Mouse (Mus musculus) lung, embryonic 16.5 days (tissue): Measurements from ENCODE around the gene Trabd2b. TPM values are rescaled to one million over a fixed set of nuclear protein-coding genes. Genes with fewer than 3 reads are reported as not detected.

Source experiments
- ATAC-seq: fragments of 200-750 bp; cut with Nextera tagmentation; 2 replicates; pipeline ENCODE4 v1.8.0; 2017; ENCODE audit warnings: low read depth, mild to moderate bottlenecking, moderate library complexity
- H3K27ac ChIP-seq: fragments of 300-500 bp; sonication (generic); 2 replicates; pipeline ENCODE4 v1.5.1; 2014; ENCODE audit warnings: mild to moderate bottlenecking, control low read depth, low read length
- H3K27me3 ChIP-seq: fragments of 300-500 bp; sonication (generic); 2 replicates; pipeline ENCODE4 v1.6.1; 2014; ENCODE audit warnings: low read depth, low read length, mixed read lengths; ENCODE audit not compliant: control insufficient read depth, insufficient read depth
- H3K36me3 ChIP-seq: fragments of 300-500 bp; sonication (generic); 2 replicates; pipeline ENCODE4 v1.6.1; 2014; ENCODE audit warnings: low read length; ENCODE audit not compliant: control insufficient read depth, insufficient read depth
- H3K4me1 ChIP-seq: fragments of 300-500 bp; sonication (generic); replicated peaks from 2 replicates; pipeline ENCODE4 v1.6.1; 2014; ENCODE audit warnings: low read length, mixed read lengths; ENCODE audit not compliant: control insufficient read depth, insufficient read depth
- H3K4me2 ChIP-seq: fragments of 300-500 bp; sonication (generic); 2 replicates; pipeline ENCODE4 v1.6.1; 2014; ENCODE audit warnings: low read depth, low read length, control low read depth
- H3K4me3 ChIP-seq: fragments of 300-500 bp; sonication (generic); 2 replicates; pipeline ENCODE4 v1.5.1; 2014; ENCODE audit warnings: mild to moderate bottlenecking, low read length, control low read depth
- H3K9ac ChIP-seq: fragments of 300-500 bp; sonication (generic); 2 replicates; pipeline ENCODE4 v1.6.1; 2014; ENCODE audit warnings: low read length, control low read depth
- H3K9me3 ChIP-seq: fragments of 300-500 bp; sonication (generic); 2 replicates; pipeline ENCODE4 v1.6.1; 2016; ENCODE audit warnings: low read length; ENCODE audit not compliant: control insufficient read depth
- WGBS: fragments of 180-500 bp; shearing (Covaris S2); extraction: QIAGEN DNeasy Blood & Tissue Kit; methylation state at CpG from one replicate; pipeline ENCODE4 v1.1.7; 2014; 5-methylcytosine and 5-hydroxymethylcytosine counted together
- polyA plus RNA-seq: library from polyadenylated mRNA; unstranded; fragments of >200 nt; fragmentation: Nextera tagmentation; extraction: Ambion mirVana; gene quantifications from 2 replicates; pipeline ENCODE4 v1.2.1, GENCODE M21; 2015

Gene Trabd2b
- polyA plus RNA-seq, 1 experiment from 2014 or later: 5.4 TPM

DNA sequence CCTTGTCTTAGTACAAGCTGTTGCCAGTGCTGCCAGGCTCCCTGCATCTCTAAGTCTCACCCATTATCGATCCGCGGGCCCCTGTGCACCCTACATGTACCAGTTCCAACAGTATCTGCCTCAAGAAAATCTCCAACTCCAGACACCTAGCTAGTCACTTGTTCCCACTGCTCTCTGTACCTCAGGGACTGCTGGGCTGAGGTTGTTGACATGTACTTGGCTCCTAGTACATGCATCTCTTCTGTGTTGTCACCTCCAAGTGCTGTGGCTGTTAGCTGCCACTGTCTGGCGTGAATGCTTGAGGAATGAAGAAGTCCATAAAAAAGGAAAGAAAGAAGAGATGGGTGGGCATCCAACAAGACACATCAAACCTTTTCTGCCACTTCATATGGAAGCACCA, 209.2 kb downstream of the Trabd2b start:
- H3K9me3 ChIP-seq: no peaks in the 10 kb centered on the region
- H3K27me3 ChIP-seq: no peaks in the 10 kb centered on the region
- H3K36me3 ChIP-seq: no peaks in the 10 kb centered on the region
- no peak overlapping the region for H3K9ac ChIP-seq
- H3K4me2 ChIP-seq: no peak overlapping the region
- peaks cover 7% of the 10 kb centered on the region for H3K4me1 ChIP-seq
- WGBS: 84% methylated on average over 4 of the region's 4 CpGs
- H3K4me3 ChIP-seq: no peak overlapping the region
- H3K27ac ChIP-seq: no peak overlapping the region
- no peak for ATAC-seq

DNA sequence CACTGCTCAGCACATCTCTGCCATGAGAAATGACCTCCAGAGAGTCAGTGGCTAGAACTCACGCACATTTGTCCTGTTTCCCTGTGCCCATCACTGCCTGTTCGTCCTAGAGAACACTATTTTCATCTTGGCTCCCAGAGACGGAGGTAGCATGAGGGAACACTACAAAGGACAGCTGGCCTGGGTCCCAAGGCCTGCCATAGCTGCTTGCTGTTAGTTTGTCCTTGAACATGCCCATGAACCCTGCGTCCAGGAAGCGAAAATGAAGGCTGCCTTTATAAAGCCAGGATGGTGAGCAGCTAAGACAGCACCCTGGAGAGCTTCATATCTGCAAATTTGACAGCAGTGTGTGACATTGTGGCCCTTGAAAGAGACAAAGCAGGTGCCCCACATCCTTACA, 216.4 kb downstream of the Trabd2b start:
- Histone ChIP-seq H3K36me3 (no peaks in the 10 kb centered on the region), H3K9ac (no peak overlapping the region), H3K4me2 (no peak overlapping the region), H3K4me1 (peaks cover 28% of the 10 kb centered on the region), H3K27me3 (no peaks in the 10 kb centered on the region), H3K27ac (no peak overlapping the region), H3K9me3 (no peaks in the 10 kb centered on the region), H3K4me3 (no peak overlapping the region)
- ATAC-seq: no peak
- 66% methylated on average over 5 of the region's 5 CpGs for WGBS

DNA sequence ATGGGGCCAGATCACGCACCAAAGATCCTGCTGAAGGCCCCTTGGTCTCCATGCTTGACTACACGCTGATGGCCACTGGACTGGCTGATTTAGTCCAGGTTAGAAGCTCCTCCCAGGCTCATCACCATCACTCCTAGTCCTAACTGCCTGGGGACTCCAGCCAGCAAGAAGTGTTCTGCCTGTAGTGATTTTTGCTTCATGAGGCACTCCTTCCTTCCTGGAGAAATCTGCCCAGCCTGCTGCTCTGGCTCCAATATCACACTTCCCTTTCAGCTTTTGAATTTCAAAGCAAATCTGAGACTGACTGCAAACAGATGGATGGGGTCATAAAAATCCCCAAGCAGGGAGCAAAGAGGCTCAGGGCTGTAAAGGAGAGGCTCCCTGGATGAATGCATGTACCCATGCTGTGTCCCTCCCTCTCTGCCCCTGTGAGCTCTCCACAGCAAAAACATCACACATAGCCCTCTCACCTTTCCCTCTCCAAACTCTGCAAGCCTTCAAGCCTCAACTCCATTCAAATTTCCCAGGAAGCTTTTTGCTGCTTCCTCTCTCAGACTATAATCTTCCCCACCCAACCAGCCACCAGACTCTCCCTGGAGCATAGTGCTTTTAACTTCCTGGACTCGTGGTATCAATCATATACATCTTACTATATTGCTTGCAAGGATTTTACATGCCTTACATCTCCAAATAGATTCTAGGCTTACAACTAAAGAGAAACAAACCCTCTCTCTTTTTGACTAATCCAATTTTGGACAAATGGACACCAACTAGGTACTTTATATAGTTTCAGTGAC, 217.8 kb downstream of the Trabd2b start:
- no peaks in the 10 kb centered on the region for H3K9me3 ChIP-seq
- H3K4me3 ChIP-seq: no peak overlapping the region
- no peak overlapping the region for H3K4me2 ChIP-seq
- H3K27ac ChIP-seq: peak overlapping the region; percentile 80
- H3K27me3 ChIP-seq: no peaks in the 10 kb centered on the region
- ATAC-seq: peak; percentile 44
- peaks cover 28% of the 10 kb centered on the region for H3K4me1 ChIP-seq
- 24% methylated on average over 3 of the region's 3 CpGs for WGBS
- H3K9ac ChIP-seq: no peak overlapping the region
- no peaks in the 10 kb centered on the region for H3K36me3 ChIP-seq

DNA sequence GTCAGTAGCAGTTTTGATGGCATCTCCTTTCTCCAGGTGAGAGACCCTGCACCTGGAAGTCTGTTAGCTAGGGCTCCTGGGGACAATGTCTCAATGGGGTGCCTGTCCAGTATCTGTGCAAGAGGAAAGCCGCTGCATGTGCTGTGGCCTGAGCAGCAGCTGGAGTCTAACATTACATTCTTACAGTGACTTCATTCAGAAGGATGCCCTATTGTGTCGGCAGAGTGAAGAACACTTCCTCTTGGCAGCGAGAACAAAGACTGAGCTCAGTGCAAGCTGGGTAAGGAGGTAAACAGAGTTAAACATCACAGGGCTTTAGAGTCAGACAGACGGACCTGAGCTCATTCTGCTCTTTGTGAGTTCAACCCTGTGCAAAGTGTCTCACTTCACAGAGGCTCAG, 218.8 kb downstream of the Trabd2b start:
- Histone ChIP-seq H3K9me3 (no peaks in the 10 kb centered on the region), H3K36me3 (no peaks in the 10 kb centered on the region), H3K4me2 (no peak overlapping the region), H3K27ac (peak overlapping the region; percentile 47), H3K4me1 (peaks cover 28% of the 10 kb centered on the region), H3K27me3 (no peaks in the 10 kb centered on the region), H3K9ac (0 out of 2 replicates have a peak overlapping the region, but pooled peaks have one; percentile 8), H3K4me3 (no peak overlapping the region)
- 7% methylated on average over 4 of the region's 4 CpGs for WGBS
- ATAC-seq: 0 out of 2 replicates have a peak, but pooled peaks have one; percentile 2

DNA sequence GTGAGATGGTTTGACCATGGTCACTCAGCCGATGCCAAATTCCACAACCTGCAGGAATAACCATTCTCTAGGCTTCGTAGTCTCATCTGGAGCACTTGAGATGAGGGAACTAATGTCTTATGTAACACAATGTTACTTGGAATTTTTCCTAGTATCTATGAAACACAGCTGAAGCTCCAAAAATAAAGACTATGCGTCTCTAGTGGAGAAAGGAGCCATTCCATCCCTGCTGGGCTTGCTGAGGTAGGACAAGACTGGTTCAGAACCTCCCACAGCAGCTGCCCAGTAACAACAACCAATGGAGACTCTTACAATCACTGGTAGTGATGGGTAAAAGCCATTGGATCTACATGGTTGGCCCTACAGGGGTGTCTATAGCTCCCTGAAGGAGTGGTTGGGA, 219.4 kb downstream of the Trabd2b start:
- Histone ChIP-seq H3K4me1 (peaks cover 28% of the 10 kb centered on the region), H3K27ac (peak overlapping the region; percentile 47; the same call in 1 of the 2 replicates), H3K4me3 (no peak overlapping the region), H3K9me3 (no peaks in the 10 kb centered on the region), H3K9ac (no peak overlapping the region), H3K4me2 (no peak overlapping the region), H3K36me3 (no peaks in the 10 kb centered on the region), H3K27me3 (no peaks in the 10 kb centered on the region)
- 60% methylated on average over 3 of the region's 3 CpGs for WGBS
- ATAC-seq: no peak

DNA sequence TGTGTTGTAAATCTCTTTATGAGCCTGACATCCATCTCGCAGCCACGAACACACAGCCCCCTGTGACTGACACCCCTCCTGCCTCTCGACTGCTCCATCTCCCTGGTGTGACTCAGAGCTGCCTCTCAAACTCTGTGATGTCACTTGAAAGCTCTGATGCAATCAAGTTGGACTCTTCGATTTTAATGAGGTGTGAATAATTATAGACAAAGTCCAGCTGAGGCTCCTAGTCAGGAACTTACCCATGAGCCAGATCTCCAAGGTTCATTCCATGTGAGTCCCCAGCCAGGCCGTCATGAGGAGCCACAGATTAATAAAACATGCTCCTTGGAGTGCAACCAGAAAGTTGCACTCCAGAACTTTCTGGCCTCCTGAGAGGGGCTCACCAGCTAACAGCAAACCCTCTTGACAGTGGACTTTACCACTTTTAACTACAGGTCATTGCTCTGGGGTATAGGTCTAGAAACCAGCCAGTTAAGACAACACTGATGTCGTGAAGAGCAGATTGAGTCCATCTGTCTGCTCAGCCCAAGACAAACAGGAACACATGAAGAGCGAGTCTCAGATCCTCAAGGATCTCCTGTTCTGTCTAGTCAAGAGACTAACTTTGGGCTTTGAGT, 221.3 kb downstream of the Trabd2b start:
- peak; percentile 83 for ATAC-seq
- peaks cover 33% of the 10 kb centered on the region for H3K4me1 ChIP-seq
- H3K27ac ChIP-seq: peak overlapping the region; percentile 74
- no peak overlapping the region for H3K4me2 ChIP-seq
- no peak overlapping the region for H3K4me3 ChIP-seq
- H3K36me3 ChIP-seq: no peaks in the 10 kb centered on the region
- H3K9ac ChIP-seq: no peak overlapping the region
- 39% methylated on average over 7 of the region's 7 CpGs for WGBS
- H3K27me3 ChIP-seq: no peaks in the 10 kb centered on the region
- H3K9me3 ChIP-seq: no peaks in the 10 kb centered on the region

DNA sequence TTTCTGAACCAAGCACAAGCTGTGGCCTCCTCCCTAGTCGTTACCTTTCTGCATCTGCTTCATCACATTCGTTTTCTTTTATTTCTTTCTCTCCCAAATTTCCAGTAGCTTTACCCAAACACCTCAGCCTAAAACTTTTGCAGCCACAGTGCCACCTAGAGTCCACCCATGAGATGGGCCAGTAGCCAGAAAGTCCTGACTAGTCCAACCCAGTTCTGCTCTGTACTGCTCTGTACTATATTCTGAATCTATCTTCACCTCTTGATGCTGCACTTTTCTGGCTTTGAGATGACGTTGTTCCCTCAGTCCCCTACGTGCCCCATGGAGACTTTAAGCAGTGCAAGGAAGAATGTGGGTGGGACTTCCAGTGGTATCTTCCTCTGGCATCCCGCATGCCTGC, 229.4 kb downstream of the Trabd2b start:
- Histone ChIP-seq H3K9me3 (no peaks in the 10 kb centered on the region), H3K4me2 (no peak overlapping the region), H3K9ac (no peak overlapping the region), H3K27ac (no peak overlapping the region), H3K36me3 (no peaks in the 10 kb centered on the region), H3K4me3 (no peak overlapping the region), H3K27me3 (no peaks in the 10 kb centered on the region), H3K4me1 (peaks cover 5% of the 10 kb centered on the region; the same call in 1 of the 2 replicates)
- WGBS: 17% methylated on average over 5 of the region's 5 CpGs
- peak; percentile 65; the same call in 1 of the 2 replicates for ATAC-seq

DNA sequence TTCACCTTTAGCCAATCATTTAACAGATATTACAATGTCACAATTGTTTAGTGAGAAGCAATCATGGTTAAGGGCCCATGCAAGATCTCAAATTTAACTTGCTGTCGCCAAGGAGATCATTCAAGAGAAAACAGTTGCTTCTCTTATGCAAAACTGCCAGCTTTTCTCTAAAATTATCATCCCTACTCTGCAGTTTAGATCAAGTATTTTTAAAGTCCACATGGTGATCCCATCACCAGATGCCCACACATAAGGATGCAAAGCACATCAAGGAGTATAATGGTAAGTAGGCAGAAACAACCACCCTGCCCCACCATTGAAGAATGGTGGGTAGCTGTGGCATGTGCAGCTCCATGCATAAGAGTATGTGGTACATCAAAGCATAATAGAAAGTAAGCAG, 229.8 kb downstream of the Trabd2b start:
- Histone ChIP-seq H3K9me3 (no peaks in the 10 kb centered on the region), H3K36me3 (no peaks in the 10 kb centered on the region), H3K27me3 (no peaks in the 10 kb centered on the region), H3K27ac (no peak overlapping the region), H3K4me3 (no peak overlapping the region), H3K4me1 (peaks cover 4% of the 10 kb centered on the region; the same call in 1 of the 2 replicates), H3K4me2 (no peak overlapping the region), H3K9ac (no peak overlapping the region)
- 75% methylated on average over 1 of the region's 1 CpGs for whole genome bisulfite sequencing
- ATAC-seq: no peak

DNA sequence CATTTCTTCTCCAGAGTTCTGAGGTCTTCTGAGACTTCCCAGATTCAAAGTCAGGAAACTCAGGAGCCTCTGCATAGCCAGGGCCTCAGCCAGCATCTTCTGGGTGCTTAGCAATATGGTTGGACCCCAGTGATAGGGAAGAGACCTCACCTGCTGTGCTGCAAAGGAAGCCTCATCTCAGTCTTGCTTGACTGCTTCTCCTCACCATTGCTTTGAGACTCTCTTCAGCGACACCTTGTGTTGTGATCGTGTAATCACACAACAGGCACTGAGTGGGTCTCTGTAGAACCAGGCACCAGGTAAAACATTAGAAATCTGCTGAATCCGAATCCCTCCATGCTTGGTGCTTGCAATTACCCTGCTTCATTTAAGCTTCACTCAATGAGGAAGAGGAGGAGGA, 230.6 kb downstream of the Trabd2b start:
- no peak for ATAC-seq
- 7% methylated on average over 3 of the region's 3 CpGs for WGBS
- Histone ChIP-seq H3K9me3 (no peaks in the 10 kb centered on the region), H3K4me3 (no peak overlapping the region), H3K36me3 (no peaks in the 10 kb centered on the region), H3K27me3 (no peaks in the 10 kb centered on the region), H3K27ac (no peak overlapping the region), H3K4me1 (no peaks in the 10 kb centered on the region), H3K9ac (no peak overlapping the region), H3K4me2 (no peak overlapping the region)
